Mouse (Mus musculus): Measurements from ENCODE around the gene Rbks.

DNA sequence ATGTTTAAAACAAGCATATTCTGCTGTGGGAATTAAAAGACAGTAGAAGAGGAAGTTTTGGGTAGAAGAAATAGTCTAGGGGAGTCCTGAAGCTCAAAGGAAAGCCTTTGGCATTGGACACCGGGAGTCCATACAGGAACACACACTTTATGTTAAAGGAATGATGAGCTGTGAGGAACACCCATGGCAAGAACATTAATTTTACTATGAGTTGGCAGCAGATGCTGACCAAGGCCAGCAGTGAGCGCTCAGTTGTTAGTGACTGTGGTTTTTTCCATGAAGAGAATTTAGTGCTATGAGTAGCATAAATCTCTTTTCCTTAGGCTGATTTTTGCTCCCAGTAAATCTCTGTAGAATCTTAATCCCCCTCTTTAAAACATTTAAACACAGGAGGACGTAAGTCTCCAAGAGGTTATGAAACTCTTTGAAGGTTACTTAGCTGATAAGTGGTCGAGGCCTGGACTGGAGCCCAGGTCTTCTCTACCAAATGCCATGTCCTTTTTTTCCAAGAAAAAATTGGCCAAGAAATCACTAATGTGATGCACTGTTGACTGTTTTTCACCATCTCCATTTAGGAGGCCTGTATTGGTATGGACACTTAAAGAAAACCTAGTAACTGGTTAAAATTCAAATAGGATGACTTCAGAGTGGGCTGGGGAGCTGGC, 18.2 kb upstream of the Rbks start:
- TF ChIP-seq CTCF (IDR thresholded peaks at IDR 0.05; ENCODE audit: low read depth, low read length), result no peak
- TF ChIP-seq GATA1 (IDR thresholded peaks at IDR 0.05; ENCODE audit: borderline replicate concordance, low read length), result no peak
- no peak for TF ChIP-seq TAL1 (conservative IDR thresholded peaks at IDR 0.05; ENCODE audit: low read depth, low read length)

All from G1E (cell line).